ENCODE assay signal across 17 mouse cellular contexts in genomic region chr3:127458420-127458798, GRCm38 (mm10). TPM values are rescaled to one million over a fixed set of nuclear protein-coding genes. Genes with fewer than 3 reads are reported as not detected.
DNase-seq lines count a peak whose midpoint lies in the region; ATAC-seq and TF ChIP-seq lines count a peak whose summit lies in the region.
"Had no signal": no experiment of that assay in that cellular context is flagged by ENCODE, and none has a peak within 500 bp of the region (broad histone marks: within the 10 kb centered on the region; RNA-seq: fewer than 3 reads in every experiment).

No protein-coding gene starts in this region.

- H3K27ac ChIP-seq in heart, embryonic 10.5 days, result peak overlapping the region; percentile 80
- H3K27ac ChIP-seq in midbrain, embryonic 11.5 days (ENCODE audit: low read depth, low read length), result no peak overlapping the region
- H3K27ac ChIP-seq in midbrain, postnatal 0 days (ENCODE audit: low read depth, low read length), result no peak overlapping the region
- H3K27ac ChIP-seq: embryonic facial prominence, embryonic 13.5 days; forebrain, embryonic 15.5 days; hindbrain, embryonic 14.5 days; kidney, postnatal 0 days; limb, embryonic 15.5 days; neural tube, embryonic 15.5 days had no signal

- no peaks in the 10 kb centered on the region for H3K36me3 ChIP-seq in heart, embryonic 10.5 days
- H3K36me3 ChIP-seq in midbrain, embryonic 11.5 days (ENCODE audit: control insufficient read depth, insufficient read depth, low read length), result no peaks in the 10 kb centered on the region
- H3K36me3 ChIP-seq in midbrain, postnatal 0 days (ENCODE audit: insufficient read depth, low read length), result no peaks in the 10 kb centered on the region
- H3K36me3 ChIP-seq: embryonic facial prominence, embryonic 13.5 days; forebrain, embryonic 15.5 days; limb, embryonic 15.5 days; neural tube, embryonic 15.5 days had no signal

- no peaks in the 10 kb centered on the region for H3K27me3 ChIP-seq in heart, embryonic 10.5 days (ENCODE audit: insufficient read depth, poor library complexity, severe bottlenecking)
- no peaks in the 10 kb centered on the region for H3K27me3 ChIP-seq in midbrain, embryonic 11.5 days (ENCODE audit: control insufficient read depth, insufficient read depth, low read length)
- H3K27me3 ChIP-seq in midbrain, postnatal 0 days (ENCODE audit: insufficient read depth, low read length), result no peaks in the 10 kb centered on the region
- H3K27me3 ChIP-seq: forebrain, embryonic 15.5 days; neural tube, embryonic 15.5 days had no signal

- no peak for TF ChIP-seq CTCF in midbrain, postnatal 0 days (IDR thresholded peaks at IDR 0.05)

- no peak for ATAC-seq in midbrain, embryonic 11.5 days (ENCODE audit: low FRiP score)
- no peak for ATAC-seq in midbrain, postnatal 0 days (ENCODE audit: low FRiP score)
- ATAC-seq in megakaryocyte-erythroid progenitor cell, adult 5-6 weeks (replicated peaks; ENCODE audit: low FRiP score, low TSS enrichment, poor library complexity, severe bottlenecking), result 0 out of 2 replicates have a peak, but pooled peaks have one; percentile 12
- ATAC-seq: forebrain, embryonic 15.5 days had no signal

- DNase-seq in heart, embryonic 10.5 days (ENCODE audit: low spot score), result no peak
- DNase-seq in heart, adult 9 months (ENCODE audit: low spot score in 2 of 2), result no peak
- peak; percentile 81 for DNase-seq in midbrain, embryonic 11.5 days (ENCODE audit: low spot score, missing footprints)
- DNase-seq in midbrain, postnatal 0 days (ENCODE audit: low spot score), result no peak
- peak; percentile 37 for DNase-seq in liver
- no peak for DNase-seq in thymus, adult 18-20 months
- DNase-seq in natural killer cell, adult 2 months (ENCODE audit: low spot score in 2 of 2), result no peak
- DNase-seq: gastrocnemius, postnatal 10 days; retina, postnatal 1 day had no signal

- 5% methylated on average over 6 of the region's 6 CpGs for WGBS in heart, embryonic 10.5 days
- WGBS in midbrain, embryonic 11.5 days, result 45% methylated on average over 6 of the region's 6 CpGs
- 51% methylated on average over 6 of the region's 6 CpGs for whole genome bisulfite sequencing in midbrain, postnatal 0 days

- H3K9ac ChIP-seq in midbrain, embryonic 11.5 days (ENCODE audit: low read length), result no peak overlapping the region
- H3K9ac ChIP-seq in midbrain, postnatal 0 days (replicated peaks; ENCODE audit: low read length, poor library complexity, severe bottlenecking), result no peak overlapping the region
- H3K9ac ChIP-seq: embryonic facial prominence, embryonic 13.5 days; forebrain, embryonic 15.5 days; hindbrain, embryonic 14.5 days; limb, embryonic 15.5 days; neural tube, embryonic 15.5 days had no signal

- H3K4me3 ChIP-seq in heart, embryonic 10.5 days, result peak overlapping the region; percentile 33; the same call in 1 of the 2 replicates
- H3K4me3 ChIP-seq in midbrain, embryonic 11.5 days (ENCODE audit: low read depth, low read length), result no peak overlapping the region
- no peak overlapping the region for H3K4me3 ChIP-seq in midbrain, postnatal 0 days (ENCODE audit: low read depth, low read length)
- H3K4me3 ChIP-seq: embryonic facial prominence, embryonic 13.5 days; forebrain, embryonic 15.5 days; limb, embryonic 15.5 days; neural tube, embryonic 15.5 days had no signal

- H3K4me1 ChIP-seq in heart, embryonic 10.5 days, result peaks cover 23% of the 10 kb centered on the region; the same call in 1 of the 2 replicates
- H3K4me1 ChIP-seq in midbrain, embryonic 11.5 days (ENCODE audit: control insufficient read depth, insufficient read depth, low read length), result peaks cover 7% of the 10 kb centered on the region
- H3K4me1 ChIP-seq in midbrain, postnatal 0 days (ENCODE audit: insufficient read depth, low read length), result no peaks in the 10 kb centered on the region
- H3K4me1 ChIP-seq: limb, embryonic 15.5 days had no signal

- H3K9me3 ChIP-seq in heart, embryonic 10.5 days, result no peaks in the 10 kb centered on the region
- no peaks in the 10 kb centered on the region for H3K9me3 ChIP-seq in midbrain, embryonic 11.5 days (ENCODE audit: control insufficient read depth, low read length)
- H3K9me3 ChIP-seq in midbrain, postnatal 0 days (ENCODE audit: low read length), result no peaks in the 10 kb centered on the region
- H3K9me3 ChIP-seq: embryonic facial prominence, embryonic 13.5 days; forebrain, embryonic 15.5 days; limb, embryonic 15.5 days; neural tube, embryonic 15.5 days had no signal

- no peak overlapping the region for H3K4me2 ChIP-seq in midbrain, embryonic 11.5 days
- no peak overlapping the region for H3K4me2 ChIP-seq in midbrain, postnatal 0 days (ENCODE audit: low read depth, low read length, poor library complexity, severe bottlenecking)
- H3K4me2 ChIP-seq: embryonic facial prominence, embryonic 13.5 days; forebrain, embryonic 15.5 days; hindbrain, embryonic 14.5 days; limb, embryonic 15.5 days; neural tube, embryonic 15.5 days had no signal

RNA-seq across cellular contexts. Expression of gene Ank2, which starts 40.7 kb away (rescaled TPM):
- 25.8 and 36.2 TPM in 2 replicates for polyA plus RNA-seq in heart, embryonic 10.5 days (2016; fragmentation: Nextera tagmentation; extraction: Ambion mirVana)
- polyA plus RNA-seq in midbrain, embryonic 11.5 days (2014; fragmentation: Nextera tagmentation; extraction: Ambion mirVana), result 66.6 and 74.5 TPM in 2 replicates
- total RNA-seq in midbrain, postnatal 0 days (2014; rRNA removed), result 623 and 716 TPM in 2 replicates
- 155 and 200 TPM in 2 replicates for polyA plus RNA-seq in midbrain, postnatal 0 days (2015; fragmentation: Nextera tagmentation; extraction: Ambion mirVana)
- total RNA-seq in megakaryocyte-erythroid progenitor cell, adult 5-6 weeks (2014; fragmentation: Nextera tagmentation), result not detected in 2 replicates
- total RNA-seq in megakaryocyte-erythroid progenitor cell, adult 5-6 weeks (2017), result 0.38 TPM in 1 of 2 replicates, not detected in the other
- total RNA-seq: monocyte, adult 5-6 weeks had no signal

Comparison
In these comparisons a context has a peak if more than half of its experiments do, and no peak if none do; other contexts are left out.
1. DNase-seq: peak in midbrain, embryonic 11.5 days (single experiment) and liver (single experiment); none in heart, embryonic 10.5 days (single experiment), heart, adult 9 months (0 of 2), midbrain, postnatal 0 days (single experiment), thymus, adult 18-20 months (0 of 2) and natural killer cell, adult 2 months (0 of 2).